Mouse (Mus musculus): ENCODE data around the gene Defb41.

DNA sequence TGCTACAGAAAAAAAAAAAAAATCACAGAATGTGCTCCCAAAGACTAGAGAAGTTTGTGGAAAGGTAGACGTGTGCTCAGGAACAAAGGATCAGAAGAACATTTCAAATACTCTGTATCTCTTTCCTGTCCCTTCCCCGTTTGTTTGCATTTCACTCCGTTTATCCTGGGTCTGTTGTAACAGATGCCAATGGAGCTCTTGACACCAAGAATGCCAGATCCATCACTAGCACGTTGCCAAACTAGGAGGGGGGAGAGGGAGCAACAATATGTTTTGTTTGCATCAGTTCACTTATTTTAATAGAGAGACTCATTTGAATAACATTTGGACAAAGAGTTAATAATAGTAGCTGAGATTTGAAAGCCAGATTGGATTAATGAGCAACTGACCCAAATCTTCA, 27.6 kb upstream of the Defb41 start:
- TF ChIP-seq CTCF (IDR thresholded peaks at IDR 0.05; ENCODE audit: control insufficient read depth, insufficient read depth, insufficient read length) (no peak), USF1 (IDR thresholded peaks at IDR 0.05; ENCODE audit: low read depth) (no peak), CEBPB (IDR thresholded peaks at IDR 0.05; ENCODE audit: low read depth) (no peak), MAX (IDR thresholded peaks at IDR 0.05) (no peak), MYOG (IDR thresholded peaks at IDR 0.05; ENCODE audit: control insufficient read depth, extremely low read depth, insufficient read length) (no peak), MYOD1 (IDR thresholded peaks at IDR 0.05; ENCODE audit: control insufficient read depth, insufficient read length, low read depth) (no peak)
